In the genomic region with DNA sequence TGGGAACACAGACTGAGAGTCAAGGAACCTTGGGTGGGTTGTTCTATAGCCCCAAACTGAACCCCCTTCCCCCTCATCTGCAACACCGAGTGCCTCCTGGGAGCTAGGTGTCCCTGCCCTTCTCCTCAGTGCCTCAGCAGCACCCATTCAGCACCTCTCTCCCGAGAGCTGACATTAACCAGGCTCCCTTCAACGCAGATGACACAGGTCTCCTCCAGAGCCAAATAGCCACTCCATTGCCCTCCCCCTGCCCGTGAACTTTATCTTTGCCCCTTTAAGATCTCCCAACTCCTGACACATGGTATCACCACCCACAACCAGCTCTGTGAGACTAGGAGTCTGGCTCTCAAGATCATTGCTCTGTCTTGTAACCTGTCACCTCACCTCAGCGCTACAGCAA, we compare ENCODE assay signal across 9 mouse cellular contexts. TPM values are rescaled to one million over a fixed set of nuclear protein-coding genes. Genes with fewer than 3 reads are reported as not detected.
DNase-seq lines count a peak whose midpoint lies in the region; ATAC-seq and TF ChIP-seq lines count a peak whose summit lies in the region.
"Had no signal": no experiment of that assay in that cellular context is flagged by ENCODE, and none has a peak within 500 bp of the region (broad histone marks: within the 10 kb centered on the region; RNA-seq: fewer than 3 reads in every experiment).

No protein-coding gene starts in this region.

- H3K4me3 ChIP-seq in liver, embryonic 12.5 days, result peak overlapping the region; percentile 41; the same call in 1 of the 2 replicates
- H3K4me3 ChIP-seq in liver, postnatal 0 days (ENCODE audit: low read depth, low read length), result no peak overlapping the region
- peak overlapping the region; percentile 74 for H3K4me3 ChIP-seq in heart, embryonic 11.5 days (ENCODE audit: low read depth, low read length)
- peak overlapping the region; percentile 92 for H3K4me3 ChIP-seq in limb, embryonic 10.5 days
- peak overlapping the region; percentile 59 for H3K4me3 ChIP-seq in stomach, embryonic 15.5 days (replicated peaks)
- H3K4me3 ChIP-seq: myocyte had no signal

- intact Hi-C loops in left cerebral cortex, postnatal 25 days (cut with DNase I), result no loop called here

- TF ChIP-seq EP300 in liver, postnatal 0 days (IDR thresholded peaks at IDR 0.05; ENCODE audit: low read depth), result no peak

- peaks cover 28% of the 10 kb centered on the region for H3K4me1 ChIP-seq in liver, embryonic 12.5 days
- peaks cover 9% of the 10 kb centered on the region; the same call in 1 of the 2 replicates for H3K4me1 ChIP-seq in liver, postnatal 0 days (ENCODE audit: insufficient read depth)
- H3K4me1 ChIP-seq in heart, embryonic 11.5 days (ENCODE audit: control insufficient read depth, insufficient read depth, low read length), result peaks cover 62% of the 10 kb centered on the region
- H3K4me1 ChIP-seq in limb, embryonic 10.5 days, result peaks cover 99% of the 10 kb centered on the region
- H3K4me1 ChIP-seq in stomach, embryonic 15.5 days, result peaks cover 26% of the 10 kb centered on the region

- no peak for TF ChIP-seq CTCF in liver, postnatal 0 days (IDR thresholded peaks at IDR 0.05; ENCODE audit: low read depth)

- 15% methylated on average over 5 of the region's 5 CpGs for WGBS in liver, embryonic 12.5 days (ENCODE audit: insufficient replicate concordance)
- 35% methylated on average over 5 of the region's 5 CpGs for WGBS in liver, postnatal 0 days (ENCODE audit: insufficient replicate concordance)
- WGBS in heart, embryonic 11.5 days (ENCODE audit: insufficient replicate concordance), result 5% methylated on average over 5 of the region's 5 CpGs
- 5% methylated on average over 5 of the region's 5 CpGs for WGBS in limb, embryonic 10.5 days
- WGBS in stomach, embryonic 15.5 days, result 14% methylated on average over 5 of the region's 5 CpGs

- no peak overlapping the region for H3K9ac ChIP-seq in liver, embryonic 12.5 days
- no peak overlapping the region for H3K9ac ChIP-seq in liver, postnatal 0 days (replicated peaks)
- peak overlapping the region; percentile 91 for H3K9ac ChIP-seq in heart, embryonic 11.5 days (ENCODE audit: low read depth, low read length)
- no peak overlapping the region for H3K9ac ChIP-seq in stomach, embryonic 15.5 days

- ATAC-seq in liver, embryonic 12.5 days, result no peak
- ATAC-seq in liver, postnatal 0 days, result no peak
- ATAC-seq in heart, embryonic 11.5 days (replicated peaks; ENCODE audit: insufficient number of reproducible peaks, low FRiP score, low TSS enrichment), result peak; percentile 47
- no peak for ATAC-seq in stomach, embryonic 15.5 days (ENCODE audit: insufficient read depth, low FRiP score, low read depth)

- peaks cover 36% of the 10 kb centered on the region for H3K36me3 ChIP-seq in liver, embryonic 12.5 days
- H3K36me3 ChIP-seq in liver, postnatal 0 days (replicated peaks; ENCODE audit: insufficient read depth, low read length), result peaks cover 26% of the 10 kb centered on the region
- H3K36me3 ChIP-seq in heart, embryonic 11.5 days (ENCODE audit: control insufficient read depth, insufficient read depth, low read length), result peaks cover 2% of the 10 kb centered on the region; the same call in 1 of the 2 replicates
- H3K36me3 ChIP-seq in limb, embryonic 10.5 days, result peaks cover 55% of the 10 kb centered on the region
- H3K36me3 ChIP-seq in stomach, embryonic 15.5 days, result peaks cover 10% of the 10 kb centered on the region; the same call in 1 of the 2 replicates

- no peak for DNase-seq in liver, postnatal 0 days
- no peak for DNase-seq in limb, embryonic 10.5 days (ENCODE audit: low spot score)
- DNase-seq in urinary bladder, postnatal 14 days (ENCODE audit: low spot score), result no peak
- no peak for DNase-seq in gastrocnemius, postnatal 10 days
- no peak for DNase-seq in left cerebral cortex, postnatal 25 days (ENCODE audit: low spot score in 2 of 2)

- peaks cover 81% of the 10 kb centered on the region for H3K27me3 ChIP-seq in liver, embryonic 12.5 days (replicated peaks)
- peaks cover 21% of the 10 kb centered on the region for H3K27me3 ChIP-seq in liver, postnatal 0 days (ENCODE audit: insufficient read depth, low read length)
- H3K27me3 ChIP-seq in heart, embryonic 11.5 days (ENCODE audit: control insufficient read depth, insufficient read depth, low read length), result peaks cover 6% of the 10 kb centered on the region; the same call in 1 of the 2 replicates
- peaks cover 12% of the 10 kb centered on the region for H3K27me3 ChIP-seq in limb, embryonic 10.5 days (ENCODE audit: low read depth, poor library complexity, severe bottlenecking)
- no peaks in the 10 kb centered on the region for H3K27me3 ChIP-seq in stomach, embryonic 15.5 days (replicated peaks)

- H3K27ac ChIP-seq in liver, embryonic 12.5 days, result no peak overlapping the region
- no peak overlapping the region for H3K27ac ChIP-seq in liver, postnatal 0 days (ENCODE audit: low read depth)
- peak overlapping the region; percentile 99 for H3K27ac ChIP-seq in heart, embryonic 11.5 days (ENCODE audit: low read depth, low read length)
- peak overlapping the region; percentile 97 for H3K27ac ChIP-seq in limb, embryonic 10.5 days
- H3K27ac ChIP-seq in stomach, embryonic 15.5 days, result no peak overlapping the region

- peak overlapping the region; percentile 65 for H3K4me2 ChIP-seq in liver, embryonic 12.5 days
- H3K4me2 ChIP-seq in liver, postnatal 0 days (ENCODE audit: low read depth, low read length), result no peak overlapping the region
- peak overlapping the region; percentile 98 for H3K4me2 ChIP-seq in heart, embryonic 11.5 days
- H3K4me2 ChIP-seq in stomach, embryonic 15.5 days, result peak overlapping the region; percentile 94

- no peaks in the 10 kb centered on the region for H3K9me3 ChIP-seq in liver, embryonic 12.5 days (replicated peaks)
- no peaks in the 10 kb centered on the region for H3K9me3 ChIP-seq in liver, postnatal 0 days (ENCODE audit: low read length)
- no peaks in the 10 kb centered on the region for H3K9me3 ChIP-seq in heart, embryonic 11.5 days (replicated peaks; ENCODE audit: control insufficient read depth, low read length)
- H3K9me3 ChIP-seq in limb, embryonic 10.5 days (replicated peaks), result no peaks in the 10 kb centered on the region
- no peaks in the 10 kb centered on the region for H3K9me3 ChIP-seq in stomach, embryonic 15.5 days

RNA-seq across cellular contexts. Expression of a gene that starts 0.8 kb away (rescaled TPM):
- polyA plus RNA-seq in liver, embryonic 12.5 days (2016; fragmentation: Nextera tagmentation; extraction: Ambion mirVana), result 1.7 and 2.3 TPM in 2 replicates
- polyA plus RNA-seq in liver, postnatal 0 days (2015; fragmentation: Nextera tagmentation; extraction: Ambion mirVana), result 0.19 and 0.20 TPM in 2 replicates
- 15.2 and 19.0 TPM in 2 replicates for polyA plus RNA-seq in heart, embryonic 11.5 days (2014; fragmentation: Nextera tagmentation; extraction: Ambion mirVana)
- polyA plus RNA-seq in limb, embryonic 10.5 days (2016; fragmentation: Nextera tagmentation; extraction: Ambion mirVana), result 44.2 and 55.2 TPM in 2 replicates
- polyA plus RNA-seq in stomach, embryonic 15.5 days (2015; fragmentation: Nextera tagmentation; extraction: Ambion mirVana), result 10.4 and 12.6 TPM in 2 replicates
- total RNA-seq in gastrocnemius, postnatal 10 days (2021), result 1 to 10 TPM; 1.6 to 2.3 TPM
- 10 to 100 TPM; 57.5 to 60.4 TPM for total RNA-seq in left cerebral cortex, postnatal 25 days (2021)

RNA-seq across cellular contexts. Expression of a gene that starts 10.3 kb away (rescaled TPM):
- polyA plus RNA-seq in liver, embryonic 12.5 days (2016; fragmentation: Nextera tagmentation; extraction: Ambion mirVana), result 0.06 and 0.17 TPM in 2 replicates
- 0.04 and 0.05 TPM in 2 replicates for polyA plus RNA-seq in liver, postnatal 0 days (2015; fragmentation: Nextera tagmentation; extraction: Ambion mirVana)
- 0.20 and 1.3 TPM in 2 replicates for polyA plus RNA-seq in heart, embryonic 11.5 days (2014; fragmentation: Nextera tagmentation; extraction: Ambion mirVana)
- 1.0 and 1.3 TPM in 2 replicates for polyA plus RNA-seq in limb, embryonic 10.5 days (2016; fragmentation: Nextera tagmentation; extraction: Ambion mirVana)
- 0.81 and 1.1 TPM in 2 replicates for polyA plus RNA-seq in stomach, embryonic 15.5 days (2015; fragmentation: Nextera tagmentation; extraction: Ambion mirVana)
- 1 to 10 TPM in 1 of 2 experiments, under 1 TPM in 1; 0.07 to 1.1 TPM for total RNA-seq in gastrocnemius, postnatal 10 days (2021)
- 1 to 10 TPM; 3.0 to 3.6 TPM for total RNA-seq in left cerebral cortex, postnatal 25 days (2021)

RNA-seq across cellular contexts. Expression of a gene that starts 20.9 kb away (rescaled TPM):
- polyA plus RNA-seq in liver, embryonic 12.5 days (2016; fragmentation: Nextera tagmentation; extraction: Ambion mirVana), result 24.3 and 27.1 TPM in 2 replicates
- polyA plus RNA-seq in liver, postnatal 0 days (2015; fragmentation: Nextera tagmentation; extraction: Ambion mirVana), result 8.1 and 10.0 TPM in 2 replicates
- 20.3 and 22.9 TPM in 2 replicates for polyA plus RNA-seq in heart, embryonic 11.5 days (2014; fragmentation: Nextera tagmentation; extraction: Ambion mirVana)
- 52.3 and 52.8 TPM in 2 replicates for polyA plus RNA-seq in limb, embryonic 10.5 days (2016; fragmentation: Nextera tagmentation; extraction: Ambion mirVana)
- polyA plus RNA-seq in stomach, embryonic 15.5 days (2015; fragmentation: Nextera tagmentation; extraction: Ambion mirVana), result 21.6 and 24.5 TPM in 2 replicates
- 1 to 10 TPM; 4.3 to 5.5 TPM for total RNA-seq in gastrocnemius, postnatal 10 days (2021)
- total RNA-seq in left cerebral cortex, postnatal 25 days (2021), result 10 to 100 TPM; 10.1 to 10.4 TPM

RNA-seq across cellular contexts. Expression of a gene that starts 21.0 kb away (rescaled TPM):
- polyA plus RNA-seq in liver, embryonic 12.5 days (2016; fragmentation: Nextera tagmentation; extraction: Ambion mirVana), result 110 TPM in 2 replicates
- polyA plus RNA-seq in liver, postnatal 0 days (2015; fragmentation: Nextera tagmentation; extraction: Ambion mirVana), result 32.6 and 33.5 TPM in 2 replicates
- 103 and 107 TPM in 2 replicates for polyA plus RNA-seq in heart, embryonic 11.5 days (2014; fragmentation: Nextera tagmentation; extraction: Ambion mirVana)
- 243 and 267 TPM in 2 replicates for polyA plus RNA-seq in limb, embryonic 10.5 days (2016; fragmentation: Nextera tagmentation; extraction: Ambion mirVana)
- polyA plus RNA-seq in stomach, embryonic 15.5 days (2015; fragmentation: Nextera tagmentation; extraction: Ambion mirVana), result 122 and 130 TPM in 2 replicates
- 10 to 100 TPM; 30.9 to 41.2 TPM for total RNA-seq in gastrocnemius, postnatal 10 days (2021)
- 10 to 100 TPM; 18.7 to 21.1 TPM for total RNA-seq in left cerebral cortex, postnatal 25 days (2021)

RNA-seq across cellular contexts. Expression of a gene that starts 46.6 kb away (rescaled TPM):
- 38.3 and 39.8 TPM in 2 replicates for polyA plus RNA-seq in liver, embryonic 12.5 days (2016; fragmentation: Nextera tagmentation; extraction: Ambion mirVana)
- polyA plus RNA-seq in liver, postnatal 0 days (2015; fragmentation: Nextera tagmentation; extraction: Ambion mirVana), result 4.0 and 5.3 TPM in 2 replicates
- 31.0 and 36.2 TPM in 2 replicates for polyA plus RNA-seq in heart, embryonic 11.5 days (2014; fragmentation: Nextera tagmentation; extraction: Ambion mirVana)
- 1.5 TPM in 2 replicates for polyA plus RNA-seq in limb, embryonic 10.5 days (2016; fragmentation: Nextera tagmentation; extraction: Ambion mirVana)
- 7.5 and 7.7 TPM in 2 replicates for polyA plus RNA-seq in stomach, embryonic 15.5 days (2015; fragmentation: Nextera tagmentation; extraction: Ambion mirVana)
- total RNA-seq in gastrocnemius, postnatal 10 days (2021), result 100 to 1,000 TPM; 351 to 394 TPM
- 100 to 1,000 TPM; 403 to 438 TPM for total RNA-seq in left cerebral cortex, postnatal 25 days (2021)

Comparison
In these comparisons a context has a peak if more than half of its experiments do, and no peak if none do; other contexts are left out.
1. H3K27ac ChIP-seq: peak in heart, embryonic 11.5 days (single experiment) and limb, embryonic 10.5 days (single experiment); none in liver, embryonic 12.5 days (single experiment), liver, postnatal 0 days (single experiment) and stomach, embryonic 15.5 days (single experiment).